Mouse (Mus musculus) heart, adult 2 months (tissue): Measurements from ENCODE around the gene Tesc. TPM values are rescaled to one million over a fixed set of nuclear protein-coding genes. Genes with fewer than 3 reads are reported as not detected.
A peak's percentile ranks its signal among the peaks of the same experiment; 100 is the strongest.

Experiments used
- DNase-seq, 2 experiments: peaks; one replicate each; pipeline ENCODE4 v3.0.0; 2021
- H3K27ac ChIP-seq: fragments of 200-600 bp; 2 replicates; pipeline ENCODE4 v1.8.1; 2022
- H3K27me3 ChIP-seq: fragments of 200-500 bp; 2 replicates; pipeline ENCODE4 v1.6.1; 2012; ENCODE audit warnings: mild to moderate bottlenecking, low read length, inconsistent platforms, mixed read lengths; ENCODE audit not compliant: control insufficient read depth, insufficient read depth
- H3K36me3 ChIP-seq: fragments of 200-500 bp; 2 replicates; pipeline ENCODE4 v1.6.1; 2012; ENCODE audit warnings: low read length, inconsistent platforms; ENCODE audit not compliant: control insufficient read depth, insufficient read depth
- H3K4me1 ChIP-seq: fragments of 200-500 bp; 2 replicates; pipeline ENCODE4 v1.6.1; 2011; ENCODE audit warnings: low read length; ENCODE audit not compliant: control insufficient read depth, insufficient read depth
- H3K4me3 ChIP-seq: fragments of 200-600 bp; 2 replicates; pipeline ENCODE4 v1.8.1; 2022
- H3K79me2 ChIP-seq: fragments of 200-500 bp; replicated peaks from 2 replicates; pipeline ENCODE4 v1.6.1; 2012; ENCODE audit warnings: mild to moderate bottlenecking, inconsistent platforms, low read length, moderate library complexity, mixed read lengths; ENCODE audit not compliant: control insufficient read depth, insufficient read depth
- H3K9ac ChIP-seq: fragments of 200-500 bp; 2 replicates; pipeline ENCODE4 v1.6.1; 2012; ENCODE audit warnings: low read depth, mild to moderate bottlenecking, control low read depth, inconsistent platforms, low read length, mixed read lengths
- CTCF ChIP-seq: fragments of 200-600 bp; IDR thresholded peaks from 2 replicates; pipeline ENCODE4 v1.8.1; 2022; ENCODE audit warnings: antibody characterized with exemption, mild to moderate bottlenecking, moderate library complexity
- EP300 ChIP-seq: fragments of 200-500 bp; IDR thresholded peaks from 2 replicates; pipeline ENCODE4 v1.6.1; 2011; ENCODE audit warnings: low read depth, low read length, control low read depth; ENCODE audit not compliant: insufficient read depth
- POLR2A ChIP-seq: fragments of 200-500 bp; IDR thresholded peaks from 2 replicates; pipeline ENCODE4 v1.6.1; 2011; ENCODE audit warnings: mild to moderate bottlenecking, low read depth, low read length, control low read depth; ENCODE audit not compliant: insufficient read depth
- WGBS: fragments of 180-500 bp; shearing (Covaris S2); methylation state at CpG from one replicate; pipeline ENCODE4 v1.1.7; 2018; 5-methylcytosine and 5-hydroxymethylcytosine counted together
- intact Hi-C: fragments of 180-260 bp; cut with DNase I; formaldehyde crosslinking; loops from one replicate; pipeline ENCODE4 v1.15.1; 2025
- polyA plus RNA-seq: library from polyadenylated mRNA; depleted of rRNA; stranded (reverse); fragments of >200 nt; gene quantifications from 2 replicates; pipeline ENCODE4 v1.2.3, GENCODE M21; 2012; rRNA removed
- total RNA-seq, 2 experiments: library from RNA; stranded (reverse); gene quantifications; 2 replicates each; pipeline ENCODE4 v1.2.3; 2021

Tesc gene
- total and polyA plus RNA-seq, 3 experiments: 125 to 231 (median 200) TPM

- 95% methylated on average over 8 of the region's 8 CpGs for WGBS
- H3K4me3 ChIP-seq: no peak overlapping the region
- no peaks in the 10 kb centered on the region for H3K36me3 ChIP-seq
- H3K9ac ChIP-seq: no peak overlapping the region
- intact Hi-C loops: no loop called here
- H3K79me2 ChIP-seq: no peaks in the 10 kb centered on the region
- no peaks in the 10 kb centered on the region for H3K27me3 ChIP-seq
- no peak for DNase-seq
- TF ChIP-seq EP300 (no peak), POLR2A (no peak), CTCF (no peak)
- H3K27ac ChIP-seq: no peak overlapping the region
- H3K4me1 ChIP-seq: no peaks in the 10 kb centered on the region
Observed at GRCm38 (mm10) chr5:118105536-118105935, 78.0 kb downstream of the Tesc start.

- Histone ChIP-seq H3K9ac (no peak overlapping the region), H3K4me1 (no peaks in the 10 kb centered on the region), H3K36me3 (no peaks in the 10 kb centered on the region), H3K27me3 (no peaks in the 10 kb centered on the region), H3K79me2 (no peaks in the 10 kb centered on the region), H3K27ac (no peak overlapping the region), H3K4me3 (no peak overlapping the region)
- intact Hi-C loops: no loop called here
- 96% methylated on average over 10 of the region's 10 CpGs for WGBS
- no peak for DNase-seq
- no peak for TF ChIP-seq CTCF
- TF ChIP-seq EP300: no peak
- TF ChIP-seq POLR2A: no peak
Observed at GRCm38 (mm10) chr5:118106667-118107066, 79.1 kb downstream of the Tesc start.

GRCm38 (mm10) chr5:118108124-118108793 is 80.7 kb downstream of the Tesc start:
- Histone ChIP-seq H3K4me1 (no peaks in the 10 kb centered on the region), H3K79me2 (no peaks in the 10 kb centered on the region), H3K27me3 (no peaks in the 10 kb centered on the region), H3K9ac (no peak overlapping the region), H3K27ac (no peak overlapping the region), H3K36me3 (no peaks in the 10 kb centered on the region), H3K4me3 (no peak overlapping the region)
- TF ChIP-seq POLR2A: no peak
- no peak for TF ChIP-seq CTCF
- TF ChIP-seq EP300: no peak
- DNase-seq: peak in 1 of 2 experiments; percentile 37
- intact Hi-C loops: no loop called here
- WGBS: 83% methylated on average over 17 of the region's 17 CpGs

- Histone ChIP-seq H3K27ac (no peak overlapping the region), H3K36me3 (no peaks in the 10 kb centered on the region)
- 89% methylated on average over 7 of the region's 7 CpGs for WGBS
Observed at GRCm38 (mm10) chr5:118108794-118109440, 81.4 kb downstream of the Tesc start.

More at GRCm38 (mm10) chr5:118108794-118109440, 81.4 kb downstream of the Tesc start:
- Histone ChIP-seq H3K9ac (no peak overlapping the region), H3K79me2 (no peaks in the 10 kb centered on the region), H3K4me3 (no peak overlapping the region), H3K4me1 (no peaks in the 10 kb centered on the region), H3K27me3 (no peaks in the 10 kb centered on the region)
- TF ChIP-seq POLR2A (no peak), EP300 (no peak), CTCF (no peak)
- intact Hi-C loops: no loop called here
- DNase-seq: no peak

Other genes starting within 250 kb of the Tesc start
- gene Nos1, start 246.7 kb upstream of the Tesc start, total RNA-seq: under 1 TPM; 0.18 to 0.23 TPM
- gene Nos1, start 246.7 kb upstream of the Tesc start, polyA plus RNA-seq: 0.18 and 0.47 TPM in 2 replicates
- gene Fbxo21, start 51.0 kb upstream of the Tesc start, total RNA-seq: 10 to 100 TPM; 34.1 to 37.8 TPM
- gene Fbxo21, start 51.0 kb upstream of the Tesc start, polyA plus RNA-seq: 33.6 and 38.5 TPM in 2 replicates
- gene Fbxw8, start 127.7 kb downstream of the Tesc start, total RNA-seq: 10 to 100 TPM; 36.8 to 39.2 TPM
- gene Fbxw8, start 127.7 kb downstream of the Tesc start, polyA plus RNA-seq: 35.1 and 46.8 TPM in 2 replicates
- gene Hrk, start 136.9 kb downstream of the Tesc start, total RNA-seq: under 1 TPM; 0.50 TPM
- 0.20 and 0.53 TPM in 2 replicates for gene Hrk, start 136.9 kb downstream of the Tesc start, polyA plus RNA-seq
- gene Rnft2, start 217.4 kb downstream of the Tesc start, total RNA-seq: 1 to 10 TPM in 1 of 2 experiments, under 1 TPM in 1; 0.99 to 1.5 TPM
- 2.2 and 3.7 TPM in 2 replicates for gene Rnft2, start 217.4 kb downstream of the Tesc start, polyA plus RNA-seq
- 1 to 10 TPM; 8.3 to 9.5 TPM for gene 2410131K14Rik, start 217.5 kb downstream of the Tesc start, total RNA-seq
- 10.7 and 17.4 TPM in 2 replicates for gene 2410131K14Rik, start 217.5 kb downstream of the Tesc start, polyA plus RNA-seq